Mouse (Mus musculus) activated CD4-positive, CD25-positive, alpha-beta regulatory T cell, adult 4 months (primary cell): ENCODE data around the gene Stx2. TPM values are rescaled to one million over a fixed set of nuclear protein-coding genes. Genes with fewer than 3 reads are reported as not detected.

Experiments
- ATAC-seq: one replicate; pipeline ENCODE4 v1.8.0; 2017
- polyA plus RNA-seq, 2 experiments: library from polyadenylated mRNA; unstranded; fragments of 100-300 nt; shearing (Covaris generic); gene quantifications; one replicate each; pipeline ENCODE4 v1.2.1; 2017

Stx2 gene
- polyA plus RNA-seq, 2 experiments from 2014 or later: 0.88 to 3.0 TPM

DNA sequence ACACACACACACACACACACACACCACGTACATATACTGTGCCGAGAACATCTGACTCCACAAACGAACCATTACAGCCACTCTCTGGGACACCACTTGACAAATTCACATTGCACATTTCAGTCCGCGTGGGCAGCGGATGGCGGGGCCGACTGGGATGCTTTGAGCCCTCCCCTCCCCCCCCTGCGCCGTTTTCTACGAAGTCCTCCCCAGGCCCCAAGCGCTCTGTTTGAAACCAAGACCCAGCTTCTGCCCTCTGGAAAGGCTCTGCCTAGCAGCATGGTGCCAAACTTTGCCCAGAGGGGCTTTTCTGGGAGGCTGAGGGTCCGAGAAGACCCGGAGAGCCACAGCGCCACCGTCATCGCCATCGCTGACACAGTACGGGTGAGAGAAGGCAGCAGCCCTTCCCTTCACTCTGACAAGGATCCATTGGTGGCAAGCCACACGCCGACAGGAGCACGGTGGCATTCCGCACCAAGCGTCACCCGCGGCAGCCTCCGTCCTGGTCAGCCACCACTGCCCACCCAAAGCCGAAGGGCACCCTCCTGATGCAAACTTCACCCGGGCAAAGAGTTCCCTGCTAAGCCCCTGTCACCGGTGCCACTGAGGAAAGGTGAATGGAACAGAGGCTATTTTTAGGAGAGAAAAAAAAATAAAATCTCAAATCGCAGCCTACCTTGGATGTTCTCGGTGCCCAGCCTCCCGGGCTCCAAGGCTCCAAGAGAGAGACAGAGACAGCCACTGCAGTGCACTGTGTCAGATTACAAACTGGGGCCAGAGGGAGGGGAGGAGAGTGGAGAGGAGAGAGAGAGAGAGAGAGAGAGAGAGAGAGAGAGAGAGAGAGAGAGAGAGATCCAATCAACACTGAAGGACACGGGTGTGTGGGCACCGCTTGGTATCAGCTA is 55.8 kb downstream of the Stx2 start:
- no peak for ATAC-seq

DNA sequence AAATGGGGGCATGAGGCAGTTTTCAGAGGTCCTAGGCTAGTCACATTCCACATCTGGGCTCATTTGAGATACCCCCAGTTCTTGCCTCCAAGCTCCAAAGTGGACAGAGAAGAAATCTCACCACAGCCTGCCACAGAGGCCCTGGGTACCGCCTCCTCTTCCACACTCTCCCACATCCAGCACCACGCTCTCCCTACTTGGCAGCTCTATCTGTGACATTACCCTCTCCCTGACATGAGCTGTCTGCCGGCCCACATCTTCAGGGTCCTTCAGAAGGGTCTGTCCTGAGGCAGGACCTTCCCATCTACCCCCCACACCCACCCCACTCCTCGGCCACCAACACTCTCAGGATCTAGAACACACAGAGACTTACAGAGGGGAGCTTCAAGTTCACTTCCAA is 56.9 kb downstream of the Stx2 start:
- ATAC-seq: no peak

DNA sequence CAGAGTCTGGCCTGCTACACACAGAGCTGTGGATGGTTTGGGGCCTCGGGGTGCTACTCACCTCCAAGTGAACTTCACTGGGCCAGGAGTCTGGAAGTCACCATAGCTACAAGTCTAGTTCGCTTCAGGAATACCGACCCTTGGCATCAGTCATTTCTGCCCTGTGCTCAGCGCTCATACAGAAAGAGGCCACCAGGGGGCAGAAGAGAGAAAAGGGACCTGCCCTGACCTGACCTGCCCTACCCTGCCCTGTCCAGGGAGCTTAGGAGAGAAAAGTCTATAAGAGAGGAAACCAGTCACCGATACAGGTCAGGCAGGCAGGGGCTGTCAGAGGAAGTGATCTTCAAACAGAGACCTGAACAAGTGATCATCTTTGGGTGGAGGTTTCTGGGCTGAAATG is 61.3 kb downstream of the Stx2 start:
- no peak for ATAC-seq

DNA sequence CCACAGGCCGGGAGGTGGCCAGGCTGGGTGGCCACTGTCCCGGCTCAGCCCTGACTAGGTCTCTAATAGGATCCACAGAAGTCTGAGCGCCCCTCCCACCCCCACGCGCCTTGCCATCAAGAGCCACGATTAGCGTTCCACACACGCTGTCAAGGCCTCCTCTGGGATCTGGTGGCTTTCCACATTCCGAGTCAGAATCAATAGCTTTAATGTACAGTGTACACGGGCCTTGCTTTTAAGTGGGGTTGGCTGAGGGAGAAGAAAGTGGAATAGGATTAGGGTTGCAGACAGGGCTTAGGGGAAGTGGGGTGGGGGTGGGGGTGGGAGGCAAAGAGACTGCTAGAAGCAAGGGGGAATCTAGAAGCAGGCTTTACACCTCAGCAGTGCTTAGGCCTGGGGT is 67.9 kb downstream of the Stx2 start:
- no peak for ATAC-seq

DNA sequence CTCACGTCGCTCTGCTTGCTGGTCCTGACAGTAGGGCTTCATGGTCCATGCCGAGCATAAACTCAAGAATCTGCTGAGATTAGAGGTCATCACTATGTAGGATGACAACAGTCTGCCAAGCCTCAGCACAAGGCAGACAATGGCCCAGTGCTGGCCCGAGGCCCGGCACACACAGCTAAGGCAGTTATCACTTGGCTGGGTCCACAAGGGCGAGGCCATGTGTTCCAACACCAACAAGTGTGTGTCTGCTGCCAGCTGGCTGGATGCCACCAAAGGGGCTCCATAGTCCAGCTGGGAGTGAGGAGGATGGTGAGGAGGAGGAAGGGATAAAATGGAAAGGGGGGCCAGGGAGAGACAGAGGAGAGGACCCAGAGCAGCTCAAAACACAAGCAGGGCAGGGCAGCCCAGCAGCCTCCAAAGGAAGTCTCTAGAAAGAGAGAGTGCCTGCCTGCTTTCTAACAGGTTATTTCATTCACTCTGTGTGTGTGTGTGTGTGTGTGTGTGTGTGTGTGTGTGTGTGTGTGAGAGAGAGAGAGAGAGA is 72.9 kb downstream of the Stx2 start:
- ATAC-seq: no peak

Other genes starting within 250 kb of the Stx2 start
- not detected for gene Rimbp2, start 55.1 kb downstream of the Stx2 start, polyA plus RNA-seq
- gene Ran, start 11.5 kb upstream of the Stx2 start, polyA plus RNA-seq: 100 to 1,000 TPM; 320 to 324 TPM
- under 1 TPM; 0.62 to 0.88 TPM for gene Adgrd1, start 88.2 kb upstream of the Stx2 start, polyA plus RNA-seq